Mouse (Mus musculus) brain, embryonic 18.5 days (tissue): ENCODE data around the gene Ptprk.

Experiments
- DNase-seq: peaks from one replicate; pipeline ENCODE4 v3.0.0-alpha.2; 2012; ENCODE audit warnings: low read depth, low spot score

Ptprk gene

GRCm38 (mm10) chr10:28184675-28185074 is 110.1 kb downstream of the Ptprk start:
- no peak for DNase-seq

- DNase-seq: no peak
Measured at GRCm38 (mm10) chr10:28185326-28185725, 110.7 kb downstream of the Ptprk start.

- DNase-seq: no peak
Measured at GRCm38 (mm10) chr10:28186018-28186800, 111.6 kb downstream of the Ptprk start.

DNA sequence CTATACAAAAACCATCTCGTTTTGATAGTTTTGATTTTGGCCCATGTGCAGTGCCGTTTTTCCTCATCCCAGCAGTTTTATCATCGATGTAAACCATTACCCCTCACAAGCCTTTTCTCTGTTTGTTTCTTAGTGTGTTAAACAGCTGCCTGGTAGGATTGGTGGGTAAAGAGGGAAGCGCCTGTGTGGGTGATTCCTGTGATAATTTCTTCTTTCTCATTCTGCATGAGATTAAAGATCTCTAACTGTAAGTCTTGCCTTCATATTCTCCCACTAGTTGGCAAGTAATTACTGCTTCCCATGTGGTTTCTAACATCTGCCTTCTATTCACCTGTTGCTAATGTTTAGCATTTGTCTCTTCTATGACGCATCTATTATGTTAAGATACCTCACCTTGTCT is 116.8 kb downstream of the Ptprk start:
- DNase-seq: no peak

- no peak for DNase-seq
Measured at GRCm38 (mm10) chr10:28193630-28194029, 119.0 kb downstream of the Ptprk start.

DNA sequence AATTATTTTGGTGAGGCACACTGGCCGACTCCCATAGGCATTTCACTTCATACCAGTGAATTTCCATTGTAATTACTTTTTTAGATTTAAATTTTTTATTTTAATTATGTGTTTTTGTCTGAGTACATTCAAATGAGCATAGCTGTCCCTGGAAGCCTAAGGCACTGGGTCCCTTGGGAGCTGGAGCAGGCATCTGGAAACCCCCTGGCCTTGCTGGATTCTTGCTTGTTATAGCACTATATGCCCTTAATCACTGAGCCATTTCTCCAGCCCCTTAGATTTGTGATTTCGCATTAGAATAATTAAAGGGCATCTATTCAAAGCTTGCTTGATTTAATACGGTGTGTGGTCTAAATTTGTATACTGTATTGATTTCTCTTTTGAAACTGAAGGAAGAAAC is 126.0 kb downstream of the Ptprk start:
- DNase-seq: no peak

GRCm38 (mm10) chr10:28209394-28209793 is 134.8 kb downstream of the Ptprk start:
- no peak for DNase-seq

DNA sequence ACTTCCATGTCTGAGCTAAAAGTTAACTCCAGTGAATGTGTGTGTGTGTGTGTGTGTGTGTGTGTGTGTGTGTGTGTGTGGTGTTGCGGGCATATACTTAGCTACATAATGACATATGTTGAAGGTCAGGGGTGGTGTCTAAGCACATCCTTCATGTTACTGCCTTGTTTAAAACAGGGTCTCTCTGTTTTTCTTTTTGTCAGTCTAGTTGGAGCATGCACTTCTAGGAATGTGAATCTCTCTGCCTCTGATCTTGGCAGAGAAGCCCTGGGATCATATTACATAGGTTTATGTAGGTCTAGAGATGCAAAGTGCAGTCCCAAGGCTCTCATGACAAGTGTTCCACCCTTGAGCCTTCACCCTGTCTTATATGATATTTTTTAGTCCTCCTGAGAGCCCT is 137.5 kb downstream of the Ptprk start:
- DNase-seq: no peak

GRCm38 (mm10) chr10:28215153-28215552 is 140.5 kb downstream of the Ptprk start:
- no peak for DNase-seq

DNA sequence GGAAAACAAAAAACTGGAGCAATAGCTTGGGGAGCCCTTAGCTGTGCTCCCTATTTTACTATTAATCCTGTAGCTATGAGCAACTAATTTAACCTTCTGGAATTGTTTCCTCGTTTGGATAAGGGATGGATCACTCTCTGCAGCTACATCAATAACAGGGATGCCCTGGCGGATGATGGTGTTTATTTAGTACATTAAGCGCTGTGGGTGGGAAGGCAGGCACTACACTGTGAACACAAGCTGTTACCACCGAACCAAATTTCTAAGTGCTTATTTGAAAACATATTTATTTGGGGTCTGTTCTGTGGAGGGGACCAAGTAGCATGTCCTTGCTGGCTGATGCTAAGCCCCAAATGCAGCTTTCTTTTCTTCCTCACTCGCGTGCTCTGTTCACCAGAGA is 149.0 kb downstream of the Ptprk start:
- DNase-seq: no peak

- no peak for DNase-seq
Measured at GRCm38 (mm10) chr10:28224376-28224775, 149.8 kb downstream of the Ptprk start.

GRCm38 (mm10) chr10:28225536-28226075 is 151.0 kb downstream of the Ptprk start:
- no peak for DNase-seq

- no peak for DNase-seq
Measured at GRCm38 (mm10) chr10:28227732-28228131, 153.1 kb downstream of the Ptprk start.

DNA sequence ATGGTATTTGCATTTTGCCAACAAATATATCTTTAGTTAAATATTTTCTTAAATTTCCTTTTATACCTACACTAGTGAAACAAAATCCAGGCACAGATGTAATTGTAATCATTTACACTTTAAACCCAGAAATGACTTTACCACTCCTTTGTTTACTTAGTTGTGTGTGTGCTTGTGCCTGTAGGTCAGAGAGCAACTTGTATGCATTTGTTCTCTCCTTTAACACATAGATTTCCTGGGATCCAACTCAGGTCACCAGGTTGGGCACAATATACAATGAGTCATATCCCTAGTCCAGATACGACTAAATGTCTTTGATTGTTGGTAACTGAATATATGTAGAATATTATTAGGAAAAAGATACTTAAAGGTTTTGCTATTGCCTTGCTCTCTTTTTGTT is 153.6 kb downstream of the Ptprk start:
- no peak for DNase-seq

GRCm38 (mm10) chr10:28232273-28233167 is 157.9 kb downstream of the Ptprk start:
- no peak for DNase-seq

GRCm38 (mm10) chr10:28249047-28249446 is 174.4 kb downstream of the Ptprk start:
- DNase-seq: no peak

DNA sequence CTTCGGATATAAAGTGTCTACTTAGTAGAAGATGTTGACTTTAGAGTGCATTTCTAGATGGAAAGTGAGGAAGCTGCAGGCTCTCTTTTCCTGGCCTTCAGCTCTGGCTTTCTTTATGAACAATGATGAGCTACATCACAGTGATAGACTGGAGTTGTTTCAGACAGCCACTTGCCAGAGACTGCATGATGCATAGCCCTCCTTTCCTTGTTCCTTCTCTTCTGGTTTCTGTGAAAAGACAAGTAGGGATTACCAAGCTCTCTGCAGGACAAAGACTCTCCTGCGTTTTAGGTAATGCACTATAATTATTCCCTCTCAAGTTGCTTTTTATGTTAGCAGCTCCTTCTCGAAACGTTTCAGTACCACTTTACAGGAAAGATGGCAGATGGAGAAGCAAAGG is 176.8 kb downstream of the Ptprk start:
- DNase-seq: no peak

DNA sequence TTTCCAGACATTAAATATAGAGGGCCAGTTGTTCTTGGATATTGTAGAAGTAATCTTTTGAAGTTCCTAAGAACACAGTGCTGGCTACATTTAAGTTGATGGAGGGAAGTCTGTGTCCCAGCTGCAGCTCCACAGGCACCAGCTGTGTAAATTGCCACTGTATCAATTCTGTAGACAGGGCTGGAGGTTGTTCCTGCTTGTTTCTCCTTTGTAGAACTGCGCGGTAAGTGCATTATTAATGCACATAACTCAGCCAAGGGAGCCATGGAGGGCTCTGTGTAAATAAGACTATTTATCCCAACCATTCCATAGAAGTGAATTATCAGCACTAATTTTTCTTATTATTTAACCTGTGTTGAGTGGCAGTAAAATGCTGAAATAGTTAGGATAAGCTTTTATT is 186.0 kb downstream of the Ptprk start:
- DNase-seq: no peak

- DNase-seq: no peak
Measured at GRCm38 (mm10) chr10:28262159-28262558, 187.5 kb downstream of the Ptprk start.

GRCm38 (mm10) chr10:28263546-28263945 is 188.9 kb downstream of the Ptprk start:
- DNase-seq: no peak

- no peak for DNase-seq
Measured at GRCm38 (mm10) chr10:28270273-28270672, 195.7 kb downstream of the Ptprk start.
